Mouse (Mus musculus) embryo, embryonic 10 days (tissue): ENCODE measurements around the gene Rere.
"Not testable (repeated sequence)": the region's sequence is repeated elsewhere in the genome, so short reads cannot be mapped to it uniquely, and the experiment has no call there.

ENCODE experiments used
- DNase-seq: peaks from one replicate; pipeline ENCODE4 v3.0.0-alpha.2; 2015; ENCODE audit warnings: low spot score

Gene Rere

DNA sequence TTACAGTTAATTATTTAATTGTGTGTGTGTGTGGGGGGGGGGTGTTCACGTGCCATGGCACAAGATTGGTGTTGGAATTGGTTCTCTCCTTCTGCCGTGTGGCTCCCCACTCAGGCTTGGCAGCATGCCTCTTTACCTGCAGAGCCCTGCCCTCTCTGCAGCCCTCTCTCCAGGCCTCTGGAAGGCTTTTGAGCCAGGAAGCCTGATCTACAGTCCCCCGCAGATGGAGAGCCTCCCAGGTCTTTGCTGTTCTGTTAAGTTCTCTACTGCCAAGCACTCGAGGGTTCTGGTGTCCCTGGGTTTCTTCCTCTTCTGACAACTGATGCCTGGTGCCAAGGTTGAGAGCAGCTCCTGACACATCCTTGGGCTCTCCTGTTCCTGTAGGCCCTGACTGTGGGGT lies 27.0 kb upstream of the Rere start:
- DNase-seq = no peak

DNA sequence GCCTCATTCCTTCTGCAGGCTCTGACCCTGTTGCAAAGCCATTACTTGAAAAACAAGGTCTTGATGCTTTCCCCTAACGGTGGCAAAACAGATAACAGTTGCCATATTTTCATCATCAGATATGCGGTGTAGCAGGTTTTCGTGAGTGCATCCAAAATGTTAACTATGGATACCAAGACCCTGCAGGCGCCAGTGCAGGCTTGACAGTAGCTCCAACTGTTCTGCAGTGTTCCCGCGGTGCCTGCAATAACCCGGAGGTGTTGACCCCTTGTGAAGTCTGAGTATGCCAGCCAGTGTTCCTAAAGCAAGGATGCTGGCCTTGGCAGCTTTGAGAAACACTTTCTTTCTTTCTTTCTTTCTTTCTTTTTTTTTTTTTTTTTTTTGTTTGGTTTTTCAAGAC lies 26.3 kb upstream of the Rere start:
- DNase-seq = no peak

DNA sequence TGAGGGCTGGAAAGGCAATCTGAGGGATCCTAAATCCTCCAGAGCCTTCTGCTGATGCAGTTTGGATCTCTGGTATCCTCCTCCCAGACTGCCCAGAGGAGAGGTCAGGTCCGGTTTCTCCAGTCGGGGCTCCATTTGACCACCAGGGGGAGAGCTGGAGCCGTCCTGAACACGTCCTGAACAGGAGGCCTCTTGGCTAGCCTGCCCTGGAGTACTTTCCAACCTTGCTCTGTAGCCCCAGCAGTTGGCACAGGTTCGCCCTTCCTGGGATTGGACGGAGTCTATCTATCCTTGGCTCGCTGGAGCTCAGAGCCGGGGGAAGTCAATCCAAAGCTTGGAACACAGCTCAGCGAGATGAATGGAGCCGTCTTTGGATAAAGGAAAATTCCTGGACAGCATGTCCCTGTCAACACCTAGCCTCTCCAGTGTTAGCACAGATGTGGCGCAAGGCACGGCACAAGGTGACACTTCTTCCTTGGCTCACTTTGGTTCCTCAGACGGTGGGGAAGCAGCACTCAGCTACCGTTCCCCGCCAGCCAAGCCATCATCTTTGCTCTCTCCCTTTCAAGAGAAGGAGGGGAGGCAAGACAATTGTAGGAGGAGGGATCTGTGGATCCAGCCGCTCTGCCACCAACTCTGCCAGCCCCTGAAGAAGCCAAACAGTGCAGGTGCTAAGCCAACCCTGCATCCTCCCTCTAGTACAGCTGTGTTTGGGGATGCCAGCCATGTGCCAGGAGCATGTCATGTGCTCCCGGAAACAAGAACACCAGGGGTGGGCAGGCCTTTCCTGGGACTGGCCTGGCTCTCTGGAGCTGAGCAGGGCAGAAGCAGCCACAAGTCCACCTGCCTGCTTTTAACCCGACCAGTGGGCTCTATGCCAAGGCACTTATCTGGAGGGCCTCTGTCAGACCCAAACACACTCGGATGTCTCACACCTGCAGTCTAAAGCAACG lies 23.9 kb upstream of the Rere start:
- DNase-seq = peak; percentile 84

DNA sequence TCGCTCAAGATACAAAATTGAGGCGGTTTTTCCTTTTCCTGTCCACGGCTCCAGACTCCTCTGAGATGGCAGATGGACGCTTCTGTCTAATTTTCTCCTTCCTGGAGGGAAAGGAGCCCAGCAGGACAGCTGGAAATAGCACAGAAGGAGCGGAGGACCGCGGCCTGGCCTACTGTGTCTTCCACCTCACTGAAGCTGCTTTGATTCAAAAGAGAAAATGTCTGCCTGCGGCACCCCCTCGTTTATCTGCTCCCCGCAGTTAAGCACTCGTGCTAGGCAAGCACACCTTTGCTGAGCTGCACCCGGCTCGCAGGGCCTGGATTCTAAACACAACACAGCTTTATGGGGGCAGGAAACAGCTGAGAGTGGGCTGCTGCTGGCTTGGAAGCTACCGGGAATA lies 23.1 kb upstream of the Rere start:
- DNase-seq = no peak

DNA sequence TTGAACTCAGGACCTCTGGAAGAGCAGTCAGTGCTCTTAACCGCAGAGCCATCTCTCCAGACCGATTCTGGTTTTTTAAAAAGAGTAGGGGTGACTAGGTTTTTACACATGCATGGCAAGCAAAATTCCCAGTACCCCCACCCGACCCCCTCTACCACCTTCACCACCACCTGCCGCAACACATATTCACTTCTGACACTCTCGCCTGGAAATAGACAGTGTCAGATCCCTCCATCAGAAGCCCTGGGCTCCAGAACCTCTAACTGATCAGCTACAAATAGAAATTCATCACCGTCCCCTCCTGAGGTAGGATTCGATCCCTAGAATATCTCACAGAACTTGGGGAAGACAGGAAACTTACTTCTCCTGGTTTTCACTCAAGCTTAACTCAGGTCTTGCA lies 21.9 kb upstream of the Rere start:
- DNase-seq = no peak

DNA sequence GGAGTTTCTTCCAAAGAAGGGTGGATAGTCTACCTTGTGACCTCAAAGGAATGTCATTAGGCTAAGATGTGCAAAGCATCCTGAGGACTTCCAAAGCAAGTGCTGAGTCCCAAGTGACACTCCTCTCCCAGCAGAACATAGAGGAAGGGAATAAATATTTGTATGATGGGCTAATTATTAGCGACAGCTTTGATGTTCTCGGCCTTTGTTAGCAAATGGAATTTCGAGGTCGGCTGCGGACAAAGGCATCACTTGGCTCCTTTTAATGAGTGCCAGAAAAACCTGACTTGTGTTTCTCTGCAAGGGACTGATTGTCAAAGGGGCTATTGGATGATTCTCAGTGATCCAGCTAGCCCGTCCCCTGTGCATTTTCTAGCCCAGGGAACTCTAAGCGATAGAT lies 21.3 kb upstream of the Rere start:
- DNase-seq = no peak

DNA sequence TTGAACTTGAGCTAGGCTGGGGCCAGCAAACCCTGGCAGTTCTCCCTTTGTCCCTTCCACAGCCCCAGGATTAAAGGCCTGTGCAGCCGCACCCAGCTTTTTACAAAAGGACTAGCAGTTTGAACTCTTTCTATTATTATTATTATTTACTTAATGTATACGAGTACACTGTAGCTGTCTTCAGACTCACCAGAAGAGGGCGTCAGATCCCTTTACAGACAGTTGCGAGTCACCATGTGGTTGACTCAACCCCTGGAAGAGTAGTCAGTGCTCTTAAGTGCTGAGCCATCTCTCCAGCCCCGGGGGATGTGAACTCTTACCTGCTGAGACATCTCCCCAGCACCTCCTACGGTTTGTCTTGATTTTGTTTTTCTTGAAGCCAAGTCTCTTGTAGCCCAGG lies 20.7 kb upstream of the Rere start:
- peak; percentile 72 for DNase-seq

DNA sequence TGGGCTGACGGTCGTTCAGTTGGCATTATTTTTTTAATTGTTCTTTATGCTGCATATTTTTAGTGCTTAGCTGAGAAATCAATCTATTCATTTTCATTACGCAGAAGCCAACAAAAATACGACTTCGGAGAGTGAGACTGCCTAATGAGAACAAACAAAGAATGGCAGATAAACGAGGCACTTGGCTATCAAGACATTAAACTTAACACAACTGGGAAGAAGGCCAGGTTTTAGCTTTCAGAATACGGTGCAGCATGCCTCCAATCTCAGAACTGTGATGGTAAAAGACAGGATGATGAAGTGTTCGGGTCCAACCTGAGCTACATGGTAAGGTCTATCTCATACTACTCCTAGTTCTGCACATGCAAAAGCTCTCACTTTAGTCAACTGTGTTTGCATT lies 19.1 kb upstream of the Rere start:
- no peak for DNase-seq

DNA sequence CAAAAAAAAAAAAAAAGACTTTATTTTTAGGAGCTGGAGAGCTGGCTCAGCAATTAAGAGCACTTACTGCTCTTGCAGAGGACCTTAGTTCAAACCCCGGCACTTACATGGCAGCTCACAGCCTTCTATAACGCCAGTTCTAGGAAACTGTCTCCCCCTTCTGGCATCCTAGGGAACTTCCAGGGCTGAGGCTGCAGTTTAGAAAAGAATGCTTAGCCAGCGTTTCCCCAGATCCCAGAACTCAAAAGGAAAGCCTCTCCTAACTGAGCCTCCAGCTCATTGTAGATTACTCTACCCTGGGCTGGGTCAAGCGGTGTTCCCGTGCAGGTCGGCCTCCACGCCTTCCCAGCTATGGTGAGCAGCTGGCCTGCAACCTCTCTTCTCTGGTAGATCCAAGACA lies 16.5 kb upstream of the Rere start:
- DNase-seq = peak; percentile 48

DNA sequence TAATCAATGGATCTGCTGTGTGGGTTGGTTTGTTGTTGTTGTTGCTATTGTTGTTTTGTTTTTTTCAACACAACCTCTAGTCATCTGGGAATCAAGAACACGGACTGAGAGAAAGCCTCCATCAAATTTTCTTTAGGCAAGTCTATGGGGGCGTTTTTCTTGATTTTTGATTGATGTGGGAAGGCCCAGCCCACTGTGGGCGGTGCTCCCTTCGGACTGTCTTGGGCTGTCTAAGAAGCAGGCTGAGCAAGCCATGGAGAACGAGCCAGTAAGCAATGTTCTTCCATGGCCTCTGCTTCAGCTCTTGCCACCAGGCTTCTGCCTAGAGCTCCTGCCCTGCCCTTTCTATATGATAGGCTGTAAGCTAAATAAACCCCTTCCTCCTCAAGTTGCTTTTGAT lies 16.0 kb upstream of the Rere start:
- DNase-seq = no peak

DNA sequence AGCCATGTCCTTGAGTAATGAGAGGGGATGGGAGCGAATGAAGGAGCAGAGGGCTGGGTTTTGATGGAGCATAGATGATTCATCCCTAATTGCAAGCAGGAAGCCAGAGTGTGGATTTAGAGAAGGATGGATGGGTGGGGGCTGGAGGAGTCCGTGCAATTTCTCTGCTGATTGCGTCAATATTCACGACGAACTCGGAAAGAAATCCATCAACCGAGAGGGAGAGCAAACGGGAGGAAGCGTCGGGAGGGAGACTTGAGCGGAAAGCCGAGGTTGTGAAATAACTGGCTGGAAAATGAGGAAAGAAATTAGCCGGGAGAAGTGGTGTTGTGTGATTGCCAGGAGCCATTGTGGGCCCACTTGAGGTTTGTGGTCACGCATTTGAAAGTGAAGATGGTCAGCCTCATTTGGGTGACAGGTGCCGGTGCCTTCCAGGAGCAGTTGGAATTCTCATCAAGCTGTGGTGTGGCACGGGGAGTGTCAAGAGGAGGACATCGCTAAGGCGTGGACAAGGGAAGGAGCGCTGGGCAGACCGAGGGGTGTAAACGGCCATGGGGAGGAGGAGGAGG lies 14.7 kb upstream of the Rere start:
- no peak for DNase-seq

DNA sequence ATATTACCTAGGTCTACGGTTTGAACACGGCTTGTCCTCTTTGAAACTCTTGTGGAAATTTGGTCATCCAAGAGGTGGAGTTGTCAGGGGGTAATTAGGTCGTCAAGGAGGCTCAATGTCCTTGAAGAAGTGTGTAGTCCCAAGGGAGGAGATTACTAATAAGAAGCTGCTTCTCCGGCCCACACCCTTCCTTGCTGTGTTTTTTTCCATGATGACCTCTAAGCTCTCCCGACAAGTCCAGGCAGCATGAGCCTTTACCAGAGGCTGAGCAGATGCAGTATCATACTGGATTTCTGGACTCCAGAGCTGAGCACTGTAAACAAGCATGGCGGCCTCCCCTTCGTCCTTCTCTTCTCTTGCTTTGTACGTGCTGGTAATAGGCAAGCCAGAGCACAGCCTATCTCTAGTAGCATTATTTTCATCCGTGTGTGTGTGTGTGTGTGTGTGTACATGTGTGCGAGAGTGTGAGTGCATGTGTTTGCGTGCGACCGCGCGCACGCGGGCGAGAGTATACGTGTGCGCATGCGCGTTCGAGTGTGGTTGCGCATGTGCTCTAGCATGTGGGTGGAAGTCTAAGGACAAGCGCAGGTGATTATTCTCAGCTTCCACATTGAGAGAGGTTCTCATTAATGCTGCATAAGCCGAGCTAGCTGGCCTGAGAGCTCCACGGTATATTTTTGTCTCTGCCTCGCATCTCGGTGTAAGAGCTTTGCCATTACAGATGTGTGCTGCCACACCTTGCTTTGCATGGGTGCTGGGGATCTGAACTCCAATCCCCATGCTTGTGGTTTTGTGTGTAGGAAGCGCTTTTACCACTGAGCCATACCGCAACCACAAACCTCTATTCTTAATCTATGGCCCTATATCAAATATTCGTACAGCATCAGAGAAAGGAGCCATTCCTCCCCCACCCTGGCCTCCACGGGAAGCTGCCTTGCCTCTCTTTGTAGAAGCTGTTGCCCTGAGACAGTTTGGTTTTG lies 12.5 kb upstream of the Rere start:
- DNase-seq = no peak

DNA sequence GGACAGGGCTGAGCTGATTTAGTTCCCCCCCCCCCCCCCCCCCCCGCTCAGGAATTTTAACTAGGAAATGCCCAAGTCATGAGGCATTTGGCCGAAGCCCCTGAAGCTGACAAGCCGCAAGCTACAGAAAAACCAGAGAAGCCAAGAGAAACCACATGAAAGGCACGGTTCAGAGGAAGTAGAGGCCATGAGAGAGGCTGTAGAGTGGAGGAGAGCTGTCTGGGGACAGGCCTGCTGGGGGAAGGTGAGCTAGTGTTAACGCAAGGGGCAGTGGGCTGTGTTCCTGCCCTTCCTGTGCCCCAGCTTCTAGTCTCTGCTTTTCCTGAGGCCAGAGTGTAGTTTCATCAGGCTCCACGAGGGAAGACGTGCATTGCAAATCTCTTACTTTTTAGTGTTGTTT lies 11.8 kb upstream of the Rere start:
- no peak for DNase-seq

DNA sequence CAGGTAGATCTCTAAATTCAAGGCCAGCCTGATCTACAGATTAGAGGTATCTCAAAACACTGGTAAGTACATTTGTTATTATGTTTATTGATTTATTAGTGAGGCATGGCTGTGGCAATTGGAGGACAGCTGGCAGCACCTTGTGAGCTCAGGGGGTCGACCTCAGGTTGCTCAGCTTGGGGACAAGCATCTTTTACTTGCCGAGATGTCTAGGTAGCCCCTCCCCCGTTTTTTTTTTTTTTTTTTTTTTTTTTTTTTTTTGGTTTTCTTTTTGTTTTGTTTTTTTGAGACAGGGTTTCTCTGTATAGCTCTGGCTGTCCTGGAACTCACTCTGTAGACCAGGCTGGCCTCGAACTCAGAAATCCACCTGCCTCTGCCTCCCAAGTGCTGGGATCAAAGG lies 10.7 kb upstream of the Rere start:
- DNase-seq = not testable (repeated sequence)

DNA sequence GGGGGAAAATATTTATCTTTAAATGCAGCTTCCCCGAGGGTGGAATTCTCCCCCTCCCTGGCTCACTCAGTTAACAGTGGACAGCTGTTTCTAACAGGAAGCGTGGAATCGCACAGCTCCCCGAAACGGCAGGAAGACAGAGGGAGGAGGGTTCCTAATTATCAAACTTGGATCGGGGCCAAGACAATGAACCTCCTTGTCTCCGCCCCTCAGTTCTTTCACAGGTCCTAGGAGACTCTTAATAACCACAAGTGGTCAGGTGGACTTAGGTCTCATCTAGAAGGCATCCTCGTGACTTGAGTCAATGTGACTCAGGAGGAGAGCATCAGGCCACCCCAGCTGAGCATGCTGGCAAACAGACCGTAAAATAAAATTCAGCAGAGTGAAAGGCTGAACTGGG lies 8.7 kb upstream of the Rere start:
- DNase-seq = peak; percentile 58

DNA sequence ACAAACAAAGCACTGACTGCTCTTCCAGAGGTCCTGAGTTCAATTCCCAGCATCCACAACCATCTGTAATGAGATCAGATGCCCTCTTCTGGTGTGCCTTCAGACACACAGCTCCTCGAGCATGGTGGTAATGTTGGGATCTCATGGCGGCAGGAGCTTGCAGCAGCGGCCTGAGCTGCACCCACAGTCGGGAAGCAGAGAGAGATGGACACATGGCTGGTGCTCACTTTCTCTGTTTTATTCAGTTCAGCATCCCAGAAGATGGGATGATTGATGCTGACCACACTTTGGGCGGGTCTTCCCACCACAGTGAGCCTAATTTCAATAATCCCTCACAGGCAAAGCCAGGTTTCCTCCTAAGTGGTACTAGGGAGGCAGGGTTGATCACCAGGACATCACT lies 5.9 kb upstream of the Rere start:
- no peak for DNase-seq

DNA sequence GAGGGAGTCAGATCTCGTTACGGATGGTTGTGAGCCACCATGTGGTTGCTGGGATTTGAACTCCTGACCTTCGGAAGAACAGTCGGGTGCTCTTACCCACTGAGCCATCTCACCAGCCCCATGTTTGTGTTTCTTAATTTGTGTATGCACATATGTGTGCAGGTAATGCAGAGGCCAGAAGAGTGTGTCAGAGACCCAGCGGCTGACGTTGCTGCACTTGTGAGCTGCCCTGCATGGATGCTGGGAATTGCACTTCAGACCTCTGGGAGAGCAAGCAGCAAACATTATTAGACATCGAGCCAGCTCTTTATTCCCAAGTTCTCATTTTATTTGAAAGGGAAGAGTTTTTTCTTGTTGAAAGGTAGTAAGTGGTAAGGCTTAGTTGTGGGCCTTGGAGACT lies 2.1 kb upstream of the Rere start:
- not testable (repeated sequence) for DNase-seq

DNA sequence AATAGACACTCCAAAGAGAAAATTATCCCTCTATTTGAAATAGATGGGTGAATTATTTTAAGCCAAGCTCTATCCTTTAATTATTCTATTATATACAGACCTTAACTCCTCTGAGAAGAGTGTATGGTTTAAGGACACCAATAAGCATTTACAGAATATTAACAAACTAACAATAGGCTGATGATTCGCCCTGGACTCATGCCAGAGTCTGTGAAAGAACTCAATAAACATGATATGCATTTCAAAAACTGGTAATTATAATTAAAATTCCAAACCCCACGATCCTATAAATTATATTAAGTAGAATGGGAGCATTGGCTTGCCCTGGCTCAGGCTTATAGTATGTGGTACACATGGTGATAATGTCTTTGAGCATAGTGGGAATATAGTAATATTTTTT lies 1.4 kb upstream of the Rere start:
- DNase-seq = no peak

DNA sequence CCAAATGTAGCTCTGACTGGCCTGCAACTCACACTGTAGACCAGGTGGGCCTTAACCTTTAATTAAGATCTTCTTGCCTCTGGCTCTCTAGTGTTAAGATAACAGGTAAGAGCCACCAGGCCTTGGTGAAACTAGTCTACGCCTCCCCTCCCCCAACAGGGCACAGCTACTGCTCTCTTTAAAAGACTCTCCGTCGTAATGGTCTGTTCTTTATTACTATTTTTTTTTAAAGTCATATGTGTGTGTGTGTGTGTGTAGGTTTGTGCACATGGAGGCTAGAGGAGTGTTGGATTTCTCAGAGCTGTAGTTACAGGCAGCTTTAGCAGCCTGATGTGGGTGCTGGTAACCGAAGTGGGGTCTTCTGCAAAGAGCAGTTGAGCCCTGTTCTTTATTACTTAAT lies 987 bp upstream of the Rere start:
- no peak for DNase-seq

DNA sequence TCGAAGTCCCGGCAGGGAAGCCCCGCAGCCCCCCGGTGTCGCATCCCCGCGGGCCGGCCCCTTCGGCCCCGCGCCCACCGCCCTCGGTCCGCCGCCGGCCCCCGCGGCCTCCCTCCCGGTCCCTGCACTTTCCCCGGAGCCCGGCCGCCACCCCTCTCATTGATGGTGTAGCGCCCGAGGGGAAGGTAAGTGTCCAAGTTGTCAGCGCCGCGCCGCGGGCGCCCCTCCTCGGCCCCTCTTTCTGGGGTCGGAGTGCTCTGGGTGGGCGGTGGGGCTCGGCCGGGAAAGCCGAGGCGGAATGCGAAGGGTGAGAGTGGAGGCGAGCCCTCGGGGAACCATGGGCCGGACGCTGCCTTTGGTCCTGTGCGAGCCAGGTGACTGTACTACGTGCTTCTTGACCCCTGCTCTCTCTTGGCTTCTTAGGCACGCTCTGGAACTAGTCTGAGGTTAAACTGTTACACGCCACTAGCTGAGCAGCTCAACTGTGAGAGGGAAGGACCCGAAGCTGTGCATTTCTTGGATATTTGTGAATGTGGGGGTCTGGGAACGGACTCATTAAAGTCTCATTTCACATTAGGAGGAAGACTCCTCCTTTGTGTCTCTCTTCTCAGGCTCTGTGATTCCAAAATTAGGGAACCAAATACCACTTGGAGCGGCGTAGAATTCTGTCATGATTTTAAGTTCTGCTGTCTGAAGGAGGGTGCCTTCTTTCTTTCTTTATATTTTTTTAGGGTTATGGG lies 615 bp downstream of the Rere start:
- peak; percentile 76 for DNase-seq

DNA sequence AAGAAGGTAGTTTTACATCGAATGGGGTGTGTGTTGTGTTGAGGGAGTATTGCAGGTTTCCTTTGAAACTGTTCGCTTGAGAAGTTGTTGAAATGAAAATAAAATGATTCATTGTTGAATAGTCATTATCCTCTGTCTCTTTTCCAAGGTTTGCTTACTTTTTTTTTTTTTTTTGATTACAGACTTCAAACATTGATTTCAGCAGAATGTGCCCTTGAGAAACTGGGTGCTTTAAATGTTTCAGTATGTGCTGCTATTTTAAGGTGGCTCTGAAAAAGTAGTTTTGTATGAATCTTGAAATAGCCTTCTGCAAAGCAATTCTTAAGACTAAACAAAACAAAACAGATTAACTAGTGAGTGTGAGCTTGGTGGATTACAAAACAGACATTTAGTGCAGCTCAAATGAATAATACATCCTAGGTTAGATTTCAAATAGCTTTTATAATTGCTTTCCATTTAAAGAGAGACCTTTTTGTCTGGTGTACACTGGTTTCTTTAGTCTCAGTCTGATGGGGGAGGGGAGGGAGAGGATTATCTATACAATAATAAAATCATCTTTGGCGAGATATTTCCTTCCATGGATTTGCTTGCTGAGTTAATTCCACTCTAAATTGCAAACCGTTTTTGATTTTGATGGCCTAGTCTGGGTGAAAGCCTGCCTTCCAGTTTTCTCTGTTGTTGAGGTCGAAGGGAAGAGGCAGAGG lies 1.3 kb downstream of the Rere start:
- DNase-seq = no peak

DNA sequence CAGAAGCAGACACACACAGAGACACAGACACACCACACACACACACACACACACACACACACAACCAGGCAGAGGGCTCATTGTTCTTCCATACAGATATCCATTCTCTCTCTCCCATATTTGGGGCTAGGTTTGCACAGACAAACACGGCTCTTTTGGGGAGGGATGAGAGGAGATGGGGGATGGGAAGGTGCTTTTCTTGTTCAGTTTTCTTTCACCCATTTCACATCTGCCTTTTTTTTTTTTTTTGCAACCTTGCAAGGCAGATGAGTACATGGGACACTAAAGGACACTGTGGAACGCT lies 1.8 kb downstream of the Rere start:
- no peak for DNase-seq
